Mouse (Mus musculus) liver, adult (tissue): ENCODE measurements around the gene Paqr6.

Experiments used
- GATA4 ChIP-seq: IDR thresholded peaks from 2 replicates; pipeline ENCODE4 v1.6.1; 2014; ENCODE audit warnings: mild to moderate bottlenecking, low read length; ENCODE audit not compliant: insufficient replicate concordance

The Paqr6 gene

GRCm38 (mm10) chr3:88408953-88409352, 44.6 kb downstream of the Paqr6 start:
- no peak for TF ChIP-seq GATA4

GRCm38 (mm10) chr3:88409741-88410644, 45.6 kb downstream of the Paqr6 start, which contains the start of gene Pmf1:
Pmf1 (minus strand) TSS chr3:88410331.
- TF ChIP-seq GATA4, result peak; percentile 20; the same call in 1 of the 2 replicates

- no peak for TF ChIP-seq GATA4
Measured at GRCm38 (mm10) chr3:88410645-88411031, 46.3 kb downstream of the Paqr6 start.

GRCm38 (mm10) chr3:88411681-88412080, 47.3 kb downstream of the Paqr6 start:
- TF ChIP-seq GATA4, result peak; percentile 96; the same call in 1 of the 2 replicates

GRCm38 (mm10) chr3:88412636-88413035, 48.3 kb downstream of the Paqr6 start:
- TF ChIP-seq GATA4, result no peak

GRCm38 (mm10) chr3:88415668-88416067, 51.3 kb downstream of the Paqr6 start:
- peak; percentile 82; the same call in 1 of the 2 replicates for TF ChIP-seq GATA4

GRCm38 (mm10) chr3:88418016-88418415, 53.6 kb downstream of the Paqr6 start:
- no peak for TF ChIP-seq GATA4
